13 mouse cellular contexts compared by ENCODE assay signal in the genomic region with DNA sequence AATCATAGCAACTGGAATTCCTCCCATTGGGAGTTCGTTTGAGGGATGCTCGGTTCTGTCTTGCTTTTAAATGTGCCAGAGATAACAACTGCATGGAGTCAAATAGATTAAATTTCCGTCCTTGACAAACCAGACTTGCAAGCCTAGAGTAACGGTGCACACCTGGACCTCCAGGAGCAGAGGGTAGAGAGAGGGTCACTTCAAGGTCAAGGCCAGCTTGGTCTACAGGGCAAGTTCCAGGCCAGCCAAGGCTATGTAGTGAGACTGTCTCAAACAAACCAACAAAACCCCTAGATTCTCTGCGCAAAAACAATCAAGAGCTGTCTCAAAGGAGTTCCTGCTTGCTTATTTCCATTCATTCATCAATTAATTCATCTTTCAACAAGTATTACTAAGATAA. TPM values are rescaled to one million over a fixed set of nuclear protein-coding genes. Genes with fewer than 3 reads are reported as not detected.
DNase-seq lines count a peak whose midpoint lies in the region; ATAC-seq and TF ChIP-seq lines count a peak whose summit lies in the region.
"Had no signal": no experiment of that assay in that cellular context is flagged by ENCODE, and none has a peak within 500 bp of the region (broad histone marks: within the 10 kb centered on the region; RNA-seq: fewer than 3 reads in every experiment).

No protein-coding gene starts in this region.

- H3K27ac ChIP-seq in heart, embryonic 11.5 days (ENCODE audit: low read depth, low read length): peak overlapping the region; percentile 22; the same call in 1 of the 2 replicates
- no peak overlapping the region for H3K27ac ChIP-seq in hindbrain, postnatal 0 days
- H3K27ac ChIP-seq in hindbrain, embryonic 12.5 days: no peak overlapping the region
- H3K27ac ChIP-seq in intestine, embryonic 15.5 days: no peak overlapping the region
- H3K27ac ChIP-seq in intestine, embryonic 16.5 days (ENCODE audit: low read length): no peak overlapping the region
- H3K27ac ChIP-seq: hindbrain, embryonic 15.5 days; macrophage had no signal

- H3K27me3 ChIP-seq in heart, embryonic 11.5 days (ENCODE audit: control insufficient read depth, insufficient read depth, low read length): no peaks in the 10 kb centered on the region
- H3K27me3 ChIP-seq in hindbrain, postnatal 0 days (ENCODE audit: insufficient read depth, low read length): no peaks in the 10 kb centered on the region
- no peaks in the 10 kb centered on the region for H3K27me3 ChIP-seq in hindbrain, embryonic 12.5 days
- no peaks in the 10 kb centered on the region for H3K27me3 ChIP-seq in intestine, embryonic 15.5 days (replicated peaks)
- H3K27me3 ChIP-seq in intestine, embryonic 16.5 days (replicated peaks; ENCODE audit: control insufficient read depth, insufficient read depth, low read length): no peaks in the 10 kb centered on the region
- H3K27me3 ChIP-seq: hindbrain, embryonic 15.5 days had no signal

- H3K9me3 ChIP-seq in heart, embryonic 11.5 days (replicated peaks; ENCODE audit: control insufficient read depth, low read length): no peaks in the 10 kb centered on the region
- no peaks in the 10 kb centered on the region for H3K9me3 ChIP-seq in hindbrain, postnatal 0 days (ENCODE audit: low read length)
- H3K9me3 ChIP-seq in hindbrain, embryonic 12.5 days (replicated peaks): no peaks in the 10 kb centered on the region
- no peaks in the 10 kb centered on the region for H3K9me3 ChIP-seq in intestine, embryonic 15.5 days
- H3K9me3 ChIP-seq in intestine, embryonic 16.5 days (ENCODE audit: control insufficient read depth, low read length): no peaks in the 10 kb centered on the region
- H3K9me3 ChIP-seq: hindbrain, embryonic 15.5 days had no signal

- no peak overlapping the region for H3K4me2 ChIP-seq in heart, embryonic 11.5 days
- no peak overlapping the region for H3K4me2 ChIP-seq in hindbrain, postnatal 0 days (ENCODE audit: low read depth, low read length)
- H3K4me2 ChIP-seq in hindbrain, embryonic 12.5 days (replicated peaks): no peak overlapping the region
- no peak overlapping the region for H3K4me2 ChIP-seq in intestine, embryonic 15.5 days (replicated peaks)
- H3K4me2 ChIP-seq in intestine, embryonic 16.5 days (ENCODE audit: low read depth, low read length): no peak overlapping the region
- H3K4me2 ChIP-seq: hindbrain, embryonic 15.5 days; liver, embryonic 11.5 days; lung, embryonic 14.5 days had no signal

- TF ChIP-seq CTCF in hindbrain, postnatal 0 days (IDR thresholded peaks at IDR 0.05; ENCODE audit: low read depth): no peak

- intact Hi-C loops in heart, postnatal 36 days (cut with DNase I): loop anchor here (2.0 to 5.0 kb wide), 3 partner anchors 98 to 653 kb away; no protein-coding TSS in a partner anchor

- H3K9ac ChIP-seq in heart, embryonic 11.5 days (ENCODE audit: low read depth, low read length): no peak overlapping the region
- H3K9ac ChIP-seq in hindbrain, postnatal 0 days (replicated peaks; ENCODE audit: low read length): no peak overlapping the region
- no peak overlapping the region for H3K9ac ChIP-seq in hindbrain, embryonic 12.5 days
- H3K9ac ChIP-seq in intestine, embryonic 15.5 days: no peak overlapping the region
- no peak overlapping the region for H3K9ac ChIP-seq in intestine, embryonic 16.5 days (ENCODE audit: low read depth, low read length)
- H3K9ac ChIP-seq: hindbrain, embryonic 15.5 days; lung, embryonic 14.5 days had no signal

- H3K36me3 ChIP-seq in heart, embryonic 11.5 days (ENCODE audit: control insufficient read depth, insufficient read depth, low read length): no peaks in the 10 kb centered on the region
- no peaks in the 10 kb centered on the region for H3K36me3 ChIP-seq in hindbrain, postnatal 0 days (ENCODE audit: insufficient read depth, low read length)
- H3K36me3 ChIP-seq in hindbrain, embryonic 12.5 days: no peaks in the 10 kb centered on the region
- no peaks in the 10 kb centered on the region for H3K36me3 ChIP-seq in intestine, embryonic 15.5 days
- H3K36me3 ChIP-seq in intestine, embryonic 16.5 days (ENCODE audit: control insufficient read depth, insufficient read depth, low read length): no peaks in the 10 kb centered on the region
- H3K36me3 ChIP-seq: hindbrain, embryonic 15.5 days had no signal

- H3K4me3 ChIP-seq in heart, embryonic 11.5 days (ENCODE audit: low read depth, low read length): no peak overlapping the region
- H3K4me3 ChIP-seq in hindbrain, postnatal 0 days (ENCODE audit: low read length): no peak overlapping the region
- no peak overlapping the region for H3K4me3 ChIP-seq in hindbrain, embryonic 12.5 days
- H3K4me3 ChIP-seq in intestine, embryonic 15.5 days (replicated peaks): no peak overlapping the region
- H3K4me3 ChIP-seq in intestine, embryonic 16.5 days (ENCODE audit: low read length): no peak overlapping the region
- H3K4me3 ChIP-seq: hindbrain, embryonic 15.5 days; myocyte had no signal

- 55% methylated on average over 5 of the region's 5 CpGs for WGBS in heart, embryonic 11.5 days (ENCODE audit: insufficient replicate concordance)
- 80% methylated on average over 5 of the region's 5 CpGs for WGBS in hindbrain, postnatal 0 days
- 80% methylated on average over 5 of the region's 5 CpGs for WGBS in hindbrain, embryonic 12.5 days
- 61% methylated on average over 5 of the region's 5 CpGs for WGBS in intestine, embryonic 15.5 days
- 67% methylated on average over 5 of the region's 5 CpGs for WGBS in intestine, embryonic 16.5 days

- ATAC-seq in heart, embryonic 11.5 days (replicated peaks; ENCODE audit: insufficient number of reproducible peaks, low FRiP score, low TSS enrichment): no peak
- peak; percentile 16; the same call in 1 of the 2 replicates for ATAC-seq in hindbrain, postnatal 0 days
- no peak for ATAC-seq in hindbrain, embryonic 12.5 days (ENCODE audit: low FRiP score)
- ATAC-seq in intestine, embryonic 15.5 days: 0 out of 2 replicates have a peak, but pooled peaks have one; percentile 56
- ATAC-seq in intestine, embryonic 16.5 days: 0 out of 2 replicates have a peak, but pooled peaks have one; percentile 42

- H3K4me1 ChIP-seq in heart, embryonic 11.5 days (ENCODE audit: control insufficient read depth, insufficient read depth, low read length): peaks cover 12% of the 10 kb centered on the region
- H3K4me1 ChIP-seq in hindbrain, postnatal 0 days (ENCODE audit: insufficient read depth, low read length): no peaks in the 10 kb centered on the region
- H3K4me1 ChIP-seq in hindbrain, embryonic 12.5 days: peaks cover 5% of the 10 kb centered on the region; the same call in 1 of the 2 replicates
- H3K4me1 ChIP-seq in intestine, embryonic 15.5 days (replicated peaks): no peaks in the 10 kb centered on the region
- H3K4me1 ChIP-seq in intestine, embryonic 16.5 days (ENCODE audit: control insufficient read depth, insufficient read depth, low read length): no peaks in the 10 kb centered on the region

- no peak for DNase-seq in heart, postnatal 36 days
- no peak for DNase-seq in hindbrain, postnatal 0 days (ENCODE audit: low spot score)
- no peak for DNase-seq in urinary bladder, postnatal 14 days (ENCODE audit: low spot score)

RNA-seq across cellular contexts. Expression of a gene that starts 7.1 kb away (rescaled TPM):
- 260 and 270 TPM in 2 replicates for polyA plus RNA-seq in heart, embryonic 11.5 days (2014; fragmentation: Nextera tagmentation; extraction: Ambion mirVana)
- 100 to 1,000 TPM in 1 of 2 experiments, 10 to 100 TPM in 1; 98.4 to 113 TPM for total RNA-seq in heart, postnatal 36 days (2021)
- total RNA-seq in hindbrain, postnatal 0 days (2014; rRNA removed): 59.8 and 67.6 TPM in 2 replicates
- 87.7 and 88.5 TPM in 2 replicates for polyA plus RNA-seq in hindbrain, postnatal 0 days (2015; fragmentation: Nextera tagmentation; extraction: Ambion mirVana)
- polyA plus RNA-seq in hindbrain, embryonic 12.5 days (2016; fragmentation: Nextera tagmentation; extraction: Ambion mirVana): 49.7 and 54.3 TPM in 2 replicates
- 114 and 120 TPM in 2 replicates for polyA plus RNA-seq in intestine, embryonic 15.5 days (2015; fragmentation: Nextera tagmentation; extraction: Ambion mirVana)
- 93.8 and 103 TPM in 2 replicates for polyA plus RNA-seq in intestine, embryonic 16.5 days (2015; fragmentation: Nextera tagmentation; extraction: Ambion mirVana)
- polyA plus RNA-seq: CD4-positive, CD25-positive, alpha-beta regulatory T cell, adult 4 months had no signal

RNA-seq across cellular contexts. Expression of a gene that starts 25.1 kb away (rescaled TPM):
- 63.3 and 76.9 TPM in 2 replicates for polyA plus RNA-seq in heart, embryonic 11.5 days (2014; fragmentation: Nextera tagmentation; extraction: Ambion mirVana)
- total RNA-seq in heart, postnatal 36 days (2021): 10 to 100 TPM; 27.6 to 28.9 TPM
- total RNA-seq in hindbrain, postnatal 0 days (2014; rRNA removed): 75.8 and 85.6 TPM in 2 replicates
- 90.0 and 95.9 TPM in 2 replicates for polyA plus RNA-seq in hindbrain, postnatal 0 days (2015; fragmentation: Nextera tagmentation; extraction: Ambion mirVana)
- 93.9 and 95.8 TPM in 2 replicates for polyA plus RNA-seq in hindbrain, embryonic 12.5 days (2016; fragmentation: Nextera tagmentation; extraction: Ambion mirVana)
- polyA plus RNA-seq in intestine, embryonic 15.5 days (2015; fragmentation: Nextera tagmentation; extraction: Ambion mirVana): 55.4 and 61.0 TPM in 2 replicates
- polyA plus RNA-seq in intestine, embryonic 16.5 days (2015; fragmentation: Nextera tagmentation; extraction: Ambion mirVana): 57.3 and 57.7 TPM in 2 replicates

Comparison
In these comparisons a context has a peak if more than half of its experiments do, and no peak if none do; other contexts are left out.
1. ATAC-seq: peak in hindbrain, postnatal 0 days (single experiment), intestine, embryonic 15.5 days (single experiment) and intestine, embryonic 16.5 days (single experiment); none in heart, embryonic 11.5 days (single experiment) and hindbrain, embryonic 12.5 days (single experiment).